Mouse (Mus musculus) liver, embryonic 15.5 days (tissue): ENCODE data around the gene Eif4ebp2. TPM values are rescaled to one million over a fixed set of nuclear protein-coding genes. Genes with fewer than 3 reads are reported as not detected.

ENCODE experiments used
- ATAC-seq: fragments of 200-750 bp; cut with Nextera tagmentation; 2 replicates; pipeline ENCODE4 v1.8.0; 2017; ENCODE audit warnings: moderate number of reproducible peaks, mild to moderate bottlenecking, moderate library complexity; ENCODE audit not compliant: insufficient read depth
- H3K27ac ChIP-seq: fragments of 300-500 bp; sonication (generic); replicated peaks from 2 replicates; pipeline ENCODE4 v1.5.1; 2015; ENCODE audit warnings: mild to moderate bottlenecking, inconsistent platforms
- H3K27me3 ChIP-seq: fragments of 300-500 bp; sonication (generic); 2 replicates; pipeline ENCODE4 v1.6.1; 2015; ENCODE audit warnings: mild to moderate bottlenecking, inconsistent platforms
- H3K36me3 ChIP-seq: fragments of 300-500 bp; sonication (generic); replicated peaks from 2 replicates; pipeline ENCODE4 v1.6.1; 2015; ENCODE audit warnings: moderate library complexity, mild to moderate bottlenecking, inconsistent platforms
- H3K4me1 ChIP-seq: fragments of 300-500 bp; sonication (generic); replicated peaks from 2 replicates; pipeline ENCODE4 v1.6.1; 2015; ENCODE audit warnings: inconsistent platforms
- H3K4me2 ChIP-seq: fragments of 300-500 bp; sonication (generic); 2 replicates; pipeline ENCODE4 v1.6.1; 2015; ENCODE audit warnings: moderate library complexity, mild to moderate bottlenecking, inconsistent platforms
- H3K4me3 ChIP-seq: fragments of 300-500 bp; sonication (generic); replicated peaks from 2 replicates; pipeline ENCODE4 v1.5.1; 2015; ENCODE audit warnings: mild to moderate bottlenecking, inconsistent platforms
- H3K9ac ChIP-seq: fragments of 300-500 bp; sonication (generic); 2 replicates; pipeline ENCODE4 v1.6.1; 2015; ENCODE audit warnings: moderate library complexity, mild to moderate bottlenecking, inconsistent platforms
- H3K9me3 ChIP-seq: fragments of 300-500 bp; sonication (generic); replicated peaks from 2 replicates; pipeline ENCODE4 v1.6.1; 2016; ENCODE audit warnings: inconsistent platforms
- WGBS: fragments of 180-500 bp; shearing (Covaris S2); methylation state at CpG from one replicate; pipeline ENCODE4 v1.1.7; 2015; ENCODE audit warnings: mixed read lengths; ENCODE audit not compliant: insufficient replicate concordance; 5-methylcytosine and 5-hydroxymethylcytosine counted together
- polyA plus RNA-seq: library from polyadenylated mRNA; unstranded; fragments of >200 nt; fragmentation: Nextera tagmentation; extraction: Ambion mirVana; gene quantifications from 2 replicates; pipeline ENCODE4 v1.2.1, GENCODE M21; 2015

Eif4ebp2 gene
- polyA plus RNA-seq, 1 experiment from 2014 or later: 44.1 TPM

- Histone ChIP-seq H3K36me3 (peaks cover 41% of the 10 kb centered on the region), H3K4me1 (peaks cover 24% of the 10 kb centered on the region), H3K27me3 (no peaks in the 10 kb centered on the region), H3K9me3 (no peaks in the 10 kb centered on the region), H3K4me2 (no peak overlapping the region), H3K4me3 (no peak overlapping the region), H3K27ac (no peak overlapping the region), H3K9ac (no peak overlapping the region)
- 87% methylated on average over 5 of the region's 5 CpGs for WGBS
- no peak for ATAC-seq
Measured at GRCm38 (mm10) chr10:61429043-61429442, 23.4 kb downstream of the Eif4ebp2 start.

- H3K4me3 ChIP-seq: no peak overlapping the region
- H3K27me3 ChIP-seq: 0 out of 2 replicates have a peak, but pooled peaks cover under 1% of the 10 kb centered on the region
- H3K9ac ChIP-seq: no peak overlapping the region
- peaks cover 35% of the 10 kb centered on the region for H3K36me3 ChIP-seq
- no peak for ATAC-seq
- H3K27ac ChIP-seq: no peak overlapping the region
- no peaks in the 10 kb centered on the region for H3K9me3 ChIP-seq
- 63% methylated on average over 4 of the region's 4 CpGs for WGBS
- H3K4me2 ChIP-seq: no peak overlapping the region
- H3K4me1 ChIP-seq: peaks cover 24% of the 10 kb centered on the region
Measured at GRCm38 (mm10) chr10:61428416-61428815, 24.0 kb downstream of the Eif4ebp2 start.

- Histone ChIP-seq H3K9ac (no peak overlapping the region), H3K27ac (no peak overlapping the region; the same call in 1 of the 2 replicates), H3K36me3 (peaks cover 30% of the 10 kb centered on the region), H3K27me3 (0 out of 2 replicates have a peak, but pooled peaks cover 5% of the 10 kb centered on the region), H3K9me3 (no peaks in the 10 kb centered on the region), H3K4me2 (no peak overlapping the region), H3K4me1 (peaks cover 29% of the 10 kb centered on the region), H3K4me3 (no peak overlapping the region)
- WGBS: 79% methylated on average over 6 of the region's 6 CpGs
- ATAC-seq: no peak
Measured at GRCm38 (mm10) chr10:61427951-61428350, 24.5 kb downstream of the Eif4ebp2 start.

- H3K9ac ChIP-seq: no peak overlapping the region
- H3K36me3 ChIP-seq: peaks cover 18% of the 10 kb centered on the region
- peaks cover 7% of the 10 kb centered on the region for H3K27me3 ChIP-seq
- no peak overlapping the region for H3K4me3 ChIP-seq
- H3K27ac ChIP-seq: peak overlapping the region; percentile 56
- WGBS: 42% methylated on average over 2 of the region's 2 CpGs
- H3K9me3 ChIP-seq: no peaks in the 10 kb centered on the region
- ATAC-seq: peak; percentile 68
- no peak overlapping the region for H3K4me2 ChIP-seq
- peaks cover 32% of the 10 kb centered on the region for H3K4me1 ChIP-seq
Measured at GRCm38 (mm10) chr10:61426251-61426757, 26.2 kb downstream of the Eif4ebp2 start.

- H3K9ac ChIP-seq: no peak overlapping the region
- peaks cover 32% of the 10 kb centered on the region for H3K4me1 ChIP-seq
- H3K36me3 ChIP-seq: peaks cover 5% of the 10 kb centered on the region
- 0 out of 2 replicates have a peak overlapping the region, but pooled peaks have one; percentile 41 for H3K27ac ChIP-seq
- H3K9me3 ChIP-seq: no peaks in the 10 kb centered on the region
- 50% methylated on average over 2 of the region's 2 CpGs for WGBS
- no peak overlapping the region for H3K4me2 ChIP-seq
- no peak overlapping the region for H3K4me3 ChIP-seq
- peaks cover 20% of the 10 kb centered on the region for H3K27me3 ChIP-seq
- ATAC-seq: no peak
Measured at GRCm38 (mm10) chr10:61425047-61425446, 27.4 kb downstream of the Eif4ebp2 start.

- 21% methylated on average over 7 of the region's 7 CpGs for WGBS
- peaks cover 32% of the 10 kb centered on the region for H3K4me1 ChIP-seq
- H3K4me2 ChIP-seq: no peak overlapping the region
- no peaks in the 10 kb centered on the region for H3K36me3 ChIP-seq
- H3K27me3 ChIP-seq: peaks cover 25% of the 10 kb centered on the region
- H3K9ac ChIP-seq: no peak overlapping the region
- no peaks in the 10 kb centered on the region for H3K9me3 ChIP-seq
- H3K4me3 ChIP-seq: no peak overlapping the region
- ATAC-seq: no peak
- no peak overlapping the region for H3K27ac ChIP-seq
Measured at GRCm38 (mm10) chr10:61424500-61424899, 28.0 kb downstream of the Eif4ebp2 start.

- H3K4me3 ChIP-seq: no peak overlapping the region
- H3K9me3 ChIP-seq: no peaks in the 10 kb centered on the region
- no peak overlapping the region for H3K9ac ChIP-seq
- peaks cover 37% of the 10 kb centered on the region for H3K27me3 ChIP-seq
- H3K4me2 ChIP-seq: no peak overlapping the region
- 0 out of 2 replicates have a peak, but pooled peaks have one; percentile 8 for ATAC-seq
- 57% methylated on average over 10 of the region's 10 CpGs for WGBS
- H3K27ac ChIP-seq: no peak overlapping the region
- no peaks in the 10 kb centered on the region for H3K36me3 ChIP-seq
- peaks cover 35% of the 10 kb centered on the region for H3K4me1 ChIP-seq
Measured at GRCm38 (mm10) chr10:61423289-61423688, 29.2 kb downstream of the Eif4ebp2 start.

GRCm38 (mm10) chr10:61422861-61423260, 29.6 kb downstream of the Eif4ebp2 start:
- H3K27ac ChIP-seq: no peak overlapping the region
- peaks cover 39% of the 10 kb centered on the region for H3K4me1 ChIP-seq
- H3K27me3 ChIP-seq: peaks cover 42% of the 10 kb centered on the region
- H3K9me3 ChIP-seq: no peaks in the 10 kb centered on the region
- no peak overlapping the region for H3K4me3 ChIP-seq
- 55% methylated on average over 12 of the region's 12 CpGs for WGBS
- H3K4me2 ChIP-seq: no peak overlapping the region
- no peak for ATAC-seq
- no peaks in the 10 kb centered on the region for H3K36me3 ChIP-seq
- no peak overlapping the region for H3K9ac ChIP-seq

GRCm38 (mm10) chr10:61420011-61420410, 32.5 kb downstream of the Eif4ebp2 start:
- no peak for ATAC-seq
- Histone ChIP-seq H3K27ac (no peak overlapping the region), H3K9ac (no peak overlapping the region), H3K9me3 (no peaks in the 10 kb centered on the region), H3K4me2 (no peak overlapping the region), H3K4me1 (peaks cover 44% of the 10 kb centered on the region), H3K4me3 (no peak overlapping the region), H3K36me3 (no peaks in the 10 kb centered on the region), H3K27me3 (peaks cover 63% of the 10 kb centered on the region)
- WGBS: 46% methylated on average over 4 of the region's 4 CpGs

GRCm38 (mm10) chr10:61419146-61419545, 33.3 kb downstream of the Eif4ebp2 start:
- Histone ChIP-seq H3K4me1 (peaks cover 46% of the 10 kb centered on the region), H3K4me2 (peak overlapping the region; percentile 72), H3K9me3 (no peaks in the 10 kb centered on the region), H3K4me3 (peak overlapping the region; percentile 52; the same call in 1 of the 2 replicates), H3K27me3 (peaks cover 63% of the 10 kb centered on the region), H3K36me3 (no peaks in the 10 kb centered on the region), H3K9ac (no peak overlapping the region), H3K27ac (no peak overlapping the region)
- 9% methylated on average over 21 of the region's 24 CpGs for WGBS
- ATAC-seq: no peak

- H3K4me1 ChIP-seq: peaks cover 53% of the 10 kb centered on the region
Measured at GRCm38 (mm10) chr10:61418131-61418900, 34.1 kb downstream of the Eif4ebp2 start.

More at GRCm38 (mm10) chr10:61418131-61418900, 34.1 kb downstream of the Eif4ebp2 start:
- peak overlapping the region; percentile 72 for H3K4me2 ChIP-seq
- no peak overlapping the region for H3K27ac ChIP-seq
- peak; percentile 11; the same call in 1 of the 2 replicates for ATAC-seq
- 2% methylated on average over 50 of the region's 50 CpGs for WGBS
- H3K9ac ChIP-seq: no peak overlapping the region
- no peaks in the 10 kb centered on the region for H3K9me3 ChIP-seq
- no peaks in the 10 kb centered on the region for H3K36me3 ChIP-seq
- H3K4me3 ChIP-seq: peak overlapping the region; percentile 52
- H3K27me3 ChIP-seq: peaks cover 62% of the 10 kb centered on the region
